Mouse (Mus musculus) lung, postnatal 0 days (tissue): ENCODE measurements at regions not wholly inside any gene's neighbourhood (a gene's known extent, or its start where the extent isn't known, plus 50 kb on each side); places are given as distances from the start of the nearest gene placed in this dataset.

ENCODE experiments used
- CTCF ChIP-seq: IDR thresholded peaks from 2 replicates; pipeline ENCODE4 v1.5.1; 2016; ENCODE audit warnings: antibody characterized with exemption, mild to moderate bottlenecking
- EP300 ChIP-seq: IDR thresholded peaks from 2 replicates; pipeline ENCODE4 v1.6.1; 2016; ENCODE audit warnings: antibody characterized with exemption, mild to moderate bottlenecking, control low read depth

GRCm38 (mm10) chr3:34239978-34240377 lies 158.9 kb upstream of the Dnajc19 start:
- TF ChIP-seq CTCF (no peak), EP300 (no peak)
